Mouse (Mus musculus) stomach, embryonic 14.5 days (tissue): ENCODE results near the gene Olfml2b. TPM values are rescaled to one million over a fixed set of nuclear protein-coding genes. Genes with fewer than 3 reads are reported as not detected.

Source experiments
- ATAC-seq: fragments of 200-750 bp; cut with Nextera tagmentation; 2 replicates; pipeline ENCODE4 v1.8.0; 2017; ENCODE audit warnings: low read depth, moderate TSS enrichment; ENCODE audit not compliant: insufficient number of reproducible peaks, insufficient read depth, low FRiP score
- H3K27ac ChIP-seq: fragments of 300-500 bp; sonication (generic); 2 replicates; pipeline ENCODE4 v1.5.1; 2014; ENCODE audit warnings: mild to moderate bottlenecking, low read length, moderate library complexity, mixed read lengths
- H3K27me3 ChIP-seq: fragments of 300-500 bp; sonication (generic); 2 replicates; pipeline ENCODE4 v1.6.1; 2014; ENCODE audit warnings: low read length, control low read depth, mixed read lengths; ENCODE audit not compliant: control insufficient read depth, insufficient read depth
- H3K36me3 ChIP-seq: fragments of 300-500 bp; sonication (generic); 2 replicates; pipeline ENCODE4 v1.6.1; 2014; ENCODE audit warnings: mild to moderate bottlenecking, control low read depth, low read length, moderate library complexity, mixed read lengths; ENCODE audit not compliant: control insufficient read depth, insufficient read depth
- H3K4me1 ChIP-seq: fragments of 300-500 bp; sonication (generic); 2 replicates; pipeline ENCODE4 v1.6.1; 2014; ENCODE audit warnings: low read length, control low read depth, mixed read lengths; ENCODE audit not compliant: control insufficient read depth, insufficient read depth
- H3K4me2 ChIP-seq: fragments of 300-500 bp; sonication (generic); replicated peaks from 2 replicates; pipeline ENCODE4 v1.6.1; 2014; ENCODE audit warnings: low read depth, low read length, control low read depth
- H3K4me3 ChIP-seq: fragments of 300-500 bp; sonication (generic); 2 replicates; pipeline ENCODE4 v1.5.1; 2014; ENCODE audit warnings: low read depth, low read length, control low read depth
- H3K9ac ChIP-seq: fragments of 300-500 bp; sonication (generic); replicated peaks from 2 replicates; pipeline ENCODE4 v1.6.1; 2014; ENCODE audit warnings: low read depth, mild to moderate bottlenecking, control low read depth, low read length, moderate library complexity, mixed read lengths
- H3K9me3 ChIP-seq: fragments of 300-500 bp; sonication (generic); 2 replicates; pipeline ENCODE4 v1.6.1; 2016; ENCODE audit warnings: low read depth, low read length, control low read depth; ENCODE audit not compliant: control insufficient read depth
- WGBS: fragments of 180-500 bp; shearing (Covaris S2); extraction: QIAGEN DNeasy Blood & Tissue Kit; methylation state at CpG from one replicate; pipeline ENCODE4 v1.1.7; 2014; 5-methylcytosine and 5-hydroxymethylcytosine counted together
- polyA plus RNA-seq: library from polyadenylated mRNA; unstranded; fragments of >200 nt; fragmentation: Nextera tagmentation; extraction: Ambion mirVana; gene quantifications from 2 replicates; pipeline ENCODE4 v1.2.1, GENCODE M21; 2014

The Olfml2b gene
- polyA plus RNA-seq, 1 experiment from 2014 or later = 46.6 TPM

GRCm38 (mm10) chr1:170674184-170674775 is 29.9 kb downstream of the Olfml2b start:
- Histone ChIP-seq H3K4me3 (no peak overlapping the region), H3K9ac (no peak overlapping the region), H3K36me3 (0 out of 2 replicates have a peak, but pooled peaks cover 3% of the 10 kb centered on the region), H3K27ac (no peak overlapping the region), H3K4me2 (no peak overlapping the region), H3K27me3 (no peaks in the 10 kb centered on the region), H3K4me1 (no peaks in the 10 kb centered on the region), H3K9me3 (no peaks in the 10 kb centered on the region)
- ATAC-seq = no peak
- 79% methylated on average over 9 of the region's 9 CpGs for WGBS

GRCm38 (mm10) chr1:170677681-170678080 is 33.3 kb downstream of the Olfml2b start:
- WGBS = 94% methylated on average over 4 of the region's 4 CpGs
- no peak overlapping the region for H3K4me3 ChIP-seq
- H3K9me3 ChIP-seq = no peaks in the 10 kb centered on the region
- no peak overlapping the region for H3K4me2 ChIP-seq
- H3K4me1 ChIP-seq = no peaks in the 10 kb centered on the region
- H3K27ac ChIP-seq = no peak overlapping the region
- no peak overlapping the region for H3K9ac ChIP-seq
- H3K27me3 ChIP-seq = no peaks in the 10 kb centered on the region
- peaks cover 3% of the 10 kb centered on the region; the same call in 1 of the 2 replicates for H3K36me3 ChIP-seq
- ATAC-seq = no peak

DNA sequence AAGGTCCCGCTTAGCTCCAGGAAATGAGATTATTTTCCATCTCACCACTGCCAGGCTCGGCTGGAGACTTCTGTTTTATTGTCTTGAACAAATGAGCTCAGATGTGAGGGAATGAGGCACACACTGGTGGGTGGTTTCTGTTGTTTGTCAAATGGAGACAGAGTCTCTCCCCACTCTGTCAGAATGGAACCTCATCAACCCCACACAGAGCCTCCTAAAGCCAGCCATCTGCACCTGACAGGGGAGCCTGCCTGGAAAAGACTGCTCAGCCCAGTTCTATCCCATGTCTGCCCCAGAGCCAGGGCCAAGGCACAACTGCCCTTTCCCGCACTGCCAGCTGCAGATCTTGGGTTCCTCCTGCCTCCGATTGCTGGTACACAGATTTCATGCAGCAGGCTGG is 34.5 kb downstream of the Olfml2b start:
- no peak overlapping the region for H3K4me2 ChIP-seq
- WGBS = 70% methylated on average over 4 of the region's 4 CpGs

DNA sequence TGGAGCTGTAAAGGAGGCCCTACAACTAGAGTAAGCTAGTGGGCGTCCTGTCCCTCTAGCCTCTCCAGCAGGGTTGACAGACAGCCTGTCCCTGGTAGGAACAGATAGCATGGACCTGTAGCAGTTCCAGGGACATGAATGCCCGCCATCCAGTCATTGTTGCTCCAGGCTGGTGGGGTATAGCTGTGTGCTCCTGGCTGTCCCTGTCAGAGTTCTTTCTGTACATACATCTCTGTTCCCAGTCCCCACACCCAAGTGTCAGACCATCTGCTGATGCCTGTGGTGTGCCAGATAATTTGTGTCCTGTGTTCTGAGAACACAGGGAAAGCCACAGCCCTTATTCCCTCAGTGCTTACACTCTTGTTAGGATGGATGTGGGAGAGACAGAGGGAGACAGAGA is 35.3 kb downstream of the Olfml2b start:
- no peaks in the 10 kb centered on the region for H3K9me3 ChIP-seq
- WGBS = 87% methylated on average over 2 of the region's 2 CpGs
- H3K4me2 ChIP-seq = no peak overlapping the region
- no peak overlapping the region for H3K27ac ChIP-seq
- no peak overlapping the region for H3K4me3 ChIP-seq
- no peaks in the 10 kb centered on the region for H3K27me3 ChIP-seq
- no peak for ATAC-seq
- no peak overlapping the region for H3K9ac ChIP-seq
- H3K4me1 ChIP-seq = no peaks in the 10 kb centered on the region
- H3K36me3 ChIP-seq = peaks cover 3% of the 10 kb centered on the region; the same call in 1 of the 2 replicates

More for the DNA sequence above, 34.5 kb downstream of the Olfml2b start:
- Histone ChIP-seq H3K9ac (no peak overlapping the region), H3K9me3 (no peaks in the 10 kb centered on the region), H3K4me3 (no peak overlapping the region), H3K4me1 (no peaks in the 10 kb centered on the region), H3K36me3 (peaks cover 3% of the 10 kb centered on the region; the same call in 1 of the 2 replicates), H3K27ac (no peak overlapping the region), H3K27me3 (no peaks in the 10 kb centered on the region)
- no peak for ATAC-seq

- H3K27me3 ChIP-seq = no peaks in the 10 kb centered on the region
- H3K9ac ChIP-seq = no peak overlapping the region
- H3K27ac ChIP-seq = no peak overlapping the region
- H3K36me3 ChIP-seq = no peaks in the 10 kb centered on the region; the same call in 1 of the 2 replicates
- H3K4me1 ChIP-seq = no peaks in the 10 kb centered on the region
- no peak for ATAC-seq
- no peak overlapping the region for H3K4me2 ChIP-seq
- WGBS = 85% methylated on average over 6 of the region's 6 CpGs
- H3K4me3 ChIP-seq = no peak overlapping the region
- no peaks in the 10 kb centered on the region for H3K9me3 ChIP-seq
These were observed 39.5 kb downstream of the Olfml2b start for GRCm38 (mm10) chr1:170683863-170684262.

- no peaks in the 10 kb centered on the region for H3K36me3 ChIP-seq
- no peak for ATAC-seq
- WGBS = 96% methylated on average over 8 of the region's 8 CpGs
These were observed 45.4 kb downstream of the Olfml2b start for GRCm38 (mm10) chr1:170689773-170690172.

GRCm38 (mm10) chr1:170691301-170691700 is 47.0 kb downstream of the Olfml2b start:
- WGBS = 68% methylated on average over 5 of the region's 5 CpGs
- no peak overlapping the region for H3K4me3 ChIP-seq
- no peaks in the 10 kb centered on the region for H3K4me1 ChIP-seq
- H3K9me3 ChIP-seq = no peaks in the 10 kb centered on the region
- no peak overlapping the region for H3K9ac ChIP-seq
- no peak for ATAC-seq
- H3K4me2 ChIP-seq = no peak overlapping the region
- no peaks in the 10 kb centered on the region for H3K27me3 ChIP-seq
- H3K36me3 ChIP-seq = no peaks in the 10 kb centered on the region
- H3K27ac ChIP-seq = no peak overlapping the region

More at GRCm38 (mm10) chr1:170689773-170690172, 45.4 kb downstream of the Olfml2b start:
- no peak overlapping the region for H3K9ac ChIP-seq
- no peaks in the 10 kb centered on the region for H3K9me3 ChIP-seq
- H3K4me3 ChIP-seq = no peak overlapping the region
- no peak overlapping the region for H3K4me2 ChIP-seq
- H3K27ac ChIP-seq = no peak overlapping the region
- H3K27me3 ChIP-seq = no peaks in the 10 kb centered on the region
- H3K4me1 ChIP-seq = no peaks in the 10 kb centered on the region

GRCm38 (mm10) chr1:170694821-170695291 is 50.5 kb downstream of the Olfml2b start:
- Histone ChIP-seq H3K27ac (no peak overlapping the region), H3K4me2 (no peak overlapping the region), H3K4me3 (no peak overlapping the region), H3K4me1 (0 out of 2 replicates have a peak, but pooled peaks cover 3% of the 10 kb centered on the region), H3K9me3 (no peaks in the 10 kb centered on the region), H3K36me3 (no peaks in the 10 kb centered on the region), H3K9ac (no peak overlapping the region), H3K27me3 (no peaks in the 10 kb centered on the region)
- peak; percentile 64 for ATAC-seq
- 46% methylated on average over 5 of the region's 5 CpGs for WGBS

DNA sequence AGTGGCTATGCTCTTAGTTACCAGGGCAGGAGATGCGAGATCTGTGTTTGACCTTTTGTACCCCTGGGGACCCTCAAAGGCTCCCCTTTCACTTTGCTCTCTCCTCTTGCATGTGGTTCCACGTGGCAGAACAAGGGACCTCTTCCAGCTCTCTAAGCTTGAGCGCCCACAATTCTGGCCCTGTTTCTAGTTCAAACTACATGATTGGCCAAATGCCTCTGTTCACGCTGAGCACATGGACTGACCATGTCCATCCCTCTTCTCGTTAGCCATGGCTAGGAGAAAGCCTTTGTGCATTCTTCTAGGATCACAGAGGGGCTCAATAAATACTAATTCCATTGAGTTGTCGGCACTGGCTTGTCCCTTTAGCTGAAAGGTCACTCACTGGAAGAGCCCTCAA is 51.0 kb downstream of the Olfml2b start:
- no peaks in the 10 kb centered on the region for H3K36me3 ChIP-seq
- H3K4me1 ChIP-seq = 0 out of 2 replicates have a peak, but pooled peaks cover 3% of the 10 kb centered on the region
- ATAC-seq = no peak
- no peak overlapping the region for H3K4me3 ChIP-seq
- H3K27me3 ChIP-seq = no peaks in the 10 kb centered on the region
- H3K4me2 ChIP-seq = no peak overlapping the region
- no peak overlapping the region for H3K9ac ChIP-seq
- no peaks in the 10 kb centered on the region for H3K9me3 ChIP-seq
- no peak overlapping the region for H3K27ac ChIP-seq
- WGBS = 80% methylated on average over 6 of the region's 6 CpGs
